Mouse (Mus musculus) thymus, adult 18-20 months (tissue): Measurements from ENCODE around the gene Arhgef17.
A peak's percentile ranks its signal among the peaks of the same experiment; 100 is the strongest.

Experiments used
- DNase-seq, 2 experiments: peaks; one replicate each; pipeline ENCODE4 v3.0.0; 2022; ENCODE audit warnings: mixed read lengths in 2 of 2

Gene Arhgef17

DNA sequence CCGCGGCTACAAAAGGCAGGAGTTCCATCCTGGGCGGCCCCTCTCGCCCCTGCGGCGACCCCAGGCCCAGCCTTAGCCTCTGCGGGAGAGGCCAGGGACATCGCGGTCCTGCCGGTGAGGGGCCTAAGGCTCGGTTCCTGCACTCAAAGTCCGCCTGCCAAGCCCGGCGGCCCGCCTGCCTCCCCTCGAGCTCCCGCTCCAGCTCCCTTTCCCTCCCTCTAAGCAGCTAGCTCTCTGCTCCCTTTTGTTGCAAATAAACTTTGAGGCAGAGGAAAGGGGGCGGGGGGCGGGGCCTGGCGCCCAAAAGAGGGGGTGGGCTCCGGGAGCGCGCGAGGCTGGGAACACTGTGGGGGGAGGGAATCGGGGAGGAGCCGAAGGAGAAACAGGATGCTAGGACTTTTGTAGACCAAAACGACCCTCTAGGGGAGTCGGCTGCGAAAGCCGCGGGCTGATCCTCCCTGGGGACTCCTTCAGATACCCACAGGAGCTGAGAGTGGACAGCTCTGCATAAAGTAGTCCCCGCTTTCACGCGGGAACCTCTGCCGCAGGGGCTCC lies at the start of gene Arhgef17:
Gene Arhgef17 (minus strand): TSS at position 182 of the 555 bp plus-strand sequence.
- DNase-seq: peak in 1 of 2 experiments; percentile 13

DNA sequence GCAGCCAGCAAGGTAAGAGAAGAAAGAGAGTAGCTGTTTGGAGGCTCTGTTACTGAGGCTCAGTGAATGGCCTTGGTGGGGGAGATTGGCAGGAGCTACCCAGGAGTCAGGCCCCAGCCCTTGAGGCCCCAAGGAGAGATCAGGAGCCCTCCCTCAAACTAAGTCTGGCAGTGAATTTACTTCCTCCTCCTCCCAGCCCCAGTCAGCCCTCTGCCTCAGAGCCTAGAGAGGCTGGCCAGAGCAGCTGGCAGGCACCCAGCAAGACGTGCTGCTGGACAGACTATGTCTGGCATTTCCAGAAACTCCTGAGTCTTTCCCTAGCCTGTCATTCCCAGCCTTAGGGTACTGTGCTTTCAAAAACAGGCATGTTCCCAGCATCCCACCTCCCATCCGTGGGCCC lies 47.3 kb upstream of the Arhgef17 start:
- no peak for DNase-seq

DNA sequence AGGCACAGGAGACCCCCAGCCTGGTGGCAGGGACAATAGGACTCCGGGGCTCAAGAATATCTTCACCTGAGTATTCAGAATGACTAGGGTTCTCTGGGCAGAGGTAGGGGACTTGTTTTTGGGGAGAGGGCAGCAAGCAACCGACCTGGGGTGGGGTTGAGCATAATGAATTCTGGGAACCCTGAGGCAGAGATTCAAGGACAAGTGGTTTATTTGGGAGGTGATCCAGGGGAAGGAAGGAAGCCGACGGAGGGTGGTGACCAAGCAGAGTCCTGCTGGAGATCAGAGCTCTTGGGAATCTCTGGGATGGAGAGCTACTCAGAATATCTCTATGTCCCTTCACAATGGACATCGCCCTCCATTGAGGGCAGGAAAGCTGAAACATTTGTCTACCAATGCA lies 46.3 kb upstream of the Arhgef17 start:
- no peak for DNase-seq

DNA sequence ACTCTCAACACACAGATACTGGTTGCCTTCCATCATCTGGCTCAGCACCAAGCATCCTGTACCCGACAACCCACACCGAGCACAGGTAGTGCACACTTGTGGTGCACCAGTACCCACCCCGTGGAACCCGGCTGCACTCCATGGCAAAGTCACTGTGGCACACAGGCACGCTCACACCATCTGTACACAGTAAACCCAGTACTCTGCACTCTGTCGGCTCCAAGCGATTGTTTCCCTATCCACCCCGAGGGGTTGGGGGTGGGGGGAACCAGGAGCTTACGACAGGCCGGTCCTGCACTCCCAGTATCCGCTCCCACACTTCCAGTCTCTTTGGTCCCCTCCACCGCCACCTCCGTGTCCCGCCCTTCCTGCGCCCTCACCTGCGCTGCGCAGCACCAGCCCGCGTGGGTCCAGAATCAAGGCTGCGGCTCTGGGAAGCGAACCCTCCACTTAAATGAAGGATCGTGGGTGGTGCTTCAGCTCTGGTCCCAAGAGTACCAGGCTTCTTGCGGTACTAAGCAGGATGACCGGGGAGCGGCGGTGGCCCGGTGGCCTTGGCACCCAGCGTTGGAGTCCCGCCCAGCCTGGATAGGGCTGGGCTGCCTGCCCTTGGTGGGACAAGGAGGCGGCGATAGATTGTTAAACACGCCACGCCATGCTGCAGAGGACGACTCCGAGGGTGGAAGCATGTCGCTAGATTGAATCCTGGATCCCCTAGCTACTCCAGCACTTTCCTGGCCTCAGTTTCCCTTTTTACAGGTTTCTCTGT lies 42.4 kb upstream of the Arhgef17 start, which contains the start of gene P2ry6:
Gene P2ry6 (minus strand): TSS at position 515 of the 769 bp plus-strand sequence.
- DNase-seq: no peak

DNA sequence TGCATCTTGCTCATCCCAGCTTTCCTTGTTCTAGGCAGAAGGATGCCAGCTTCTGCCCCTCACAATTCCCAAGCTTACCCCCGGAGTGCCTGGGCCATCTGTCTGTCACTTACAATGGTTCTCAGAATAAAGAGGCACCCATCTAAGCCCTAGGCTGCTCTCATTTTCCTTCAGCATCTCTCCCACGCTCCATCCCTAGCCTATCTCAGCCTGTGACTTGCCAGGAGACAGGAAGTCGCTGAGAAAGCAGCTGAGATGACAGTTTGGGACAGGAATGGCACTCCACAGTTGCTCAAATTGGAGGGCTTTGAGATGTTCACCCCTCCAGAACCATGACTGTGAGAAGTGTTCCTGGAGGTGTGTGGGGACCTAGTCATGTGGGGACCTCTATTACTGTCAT lies 41.0 kb upstream of the Arhgef17 start:
- DNase-seq: no peak

DNA sequence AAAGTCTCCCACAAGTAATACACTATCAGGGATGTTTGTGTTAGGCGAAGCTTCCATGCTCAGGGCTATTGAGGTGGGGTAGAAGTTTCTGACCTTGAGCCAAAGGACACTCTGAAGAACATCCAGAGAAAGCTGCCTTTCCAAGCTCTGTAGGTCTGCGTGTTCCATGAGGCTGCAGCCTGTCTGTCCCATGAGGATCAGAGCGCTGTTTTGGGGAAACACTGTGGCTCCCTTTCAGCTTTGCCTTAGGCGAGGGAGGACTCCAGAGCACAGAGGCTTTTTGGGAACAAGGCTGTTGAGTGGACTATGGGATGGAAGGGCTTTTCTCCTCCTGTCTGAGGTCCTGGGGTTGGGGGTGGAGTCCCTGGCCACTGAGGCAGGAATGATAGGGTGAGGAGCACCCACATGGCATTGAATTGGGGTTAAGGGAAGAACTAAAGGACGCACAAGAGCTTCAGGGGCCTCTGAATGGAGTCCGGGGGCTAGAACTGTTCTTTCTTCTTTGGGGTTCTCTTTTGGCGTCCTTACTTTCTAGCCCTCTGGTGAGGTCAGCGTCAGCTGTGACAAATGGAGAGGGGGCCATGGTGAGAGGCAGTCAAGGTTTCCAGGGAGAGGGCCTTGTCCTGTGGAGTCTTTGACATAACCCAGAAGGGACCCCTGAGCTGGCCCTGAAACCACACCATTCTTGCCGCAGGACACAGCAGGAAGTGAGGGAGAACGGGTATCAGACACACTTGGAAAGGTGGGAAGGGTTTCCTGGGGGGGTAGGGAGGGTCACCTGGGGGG lies 37.2 kb upstream of the Arhgef17 start:
- DNase-seq: no peak

DNA sequence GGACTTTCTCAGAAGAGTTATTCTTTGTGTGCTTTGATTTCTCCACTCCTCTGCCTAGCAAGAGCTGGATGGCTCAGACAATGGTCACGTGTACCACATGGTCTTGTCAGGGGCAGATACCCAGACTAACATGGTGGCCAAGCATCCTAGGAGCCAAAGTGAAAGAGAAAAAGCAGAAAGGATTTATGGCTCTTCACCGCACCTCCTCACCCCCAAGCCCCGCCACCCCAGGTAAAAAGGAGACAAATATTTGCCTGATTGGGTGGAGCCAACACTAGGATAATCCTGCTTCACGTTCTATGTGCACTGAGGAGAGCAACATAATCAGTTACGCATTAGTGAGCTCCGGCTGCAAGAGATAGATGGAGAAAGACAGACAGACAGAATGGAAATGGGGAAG lies 36.5 kb upstream of the Arhgef17 start:
- DNase-seq: no peak

DNA sequence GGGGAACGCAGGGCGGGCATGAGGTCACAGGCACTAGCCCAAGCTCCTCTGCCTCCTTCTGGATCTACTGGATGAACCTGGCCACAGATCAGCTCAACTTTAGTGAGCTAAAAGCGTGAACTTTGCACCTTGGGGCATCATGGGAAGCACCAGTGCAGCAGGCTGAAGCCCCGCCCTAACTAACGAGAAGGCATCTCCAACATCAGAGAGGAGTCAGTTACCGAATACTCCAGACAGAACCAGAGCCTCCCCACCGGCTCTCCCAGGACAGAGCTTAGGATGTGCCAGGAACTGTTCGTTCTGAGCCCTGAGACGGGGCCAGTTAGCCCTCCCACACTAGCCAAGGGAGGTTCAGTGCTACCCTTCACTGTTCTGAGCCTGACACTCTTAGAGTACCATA lies 35.9 kb upstream of the Arhgef17 start:
- no peak for DNase-seq

DNA sequence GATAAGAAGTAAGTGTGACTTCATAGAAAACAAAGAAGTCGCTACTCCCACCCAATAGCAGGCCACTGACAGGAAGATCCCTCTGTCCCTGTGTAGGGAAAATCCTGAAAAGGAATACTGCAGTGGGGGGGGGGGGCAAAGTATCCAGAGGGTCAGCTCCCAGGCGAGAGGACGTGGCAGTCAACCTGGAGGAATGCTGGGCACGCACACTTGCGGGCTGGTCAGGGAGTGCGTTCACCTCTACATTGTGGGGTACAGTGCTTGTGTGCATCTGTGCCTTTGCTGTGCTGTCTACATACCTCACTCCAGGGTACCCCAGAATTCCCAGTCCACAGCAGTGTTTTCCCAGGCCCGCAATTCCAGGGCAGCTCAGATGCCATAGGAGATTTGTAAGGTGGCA lies 34.1 kb upstream of the Arhgef17 start:
- DNase-seq: no peak

DNA sequence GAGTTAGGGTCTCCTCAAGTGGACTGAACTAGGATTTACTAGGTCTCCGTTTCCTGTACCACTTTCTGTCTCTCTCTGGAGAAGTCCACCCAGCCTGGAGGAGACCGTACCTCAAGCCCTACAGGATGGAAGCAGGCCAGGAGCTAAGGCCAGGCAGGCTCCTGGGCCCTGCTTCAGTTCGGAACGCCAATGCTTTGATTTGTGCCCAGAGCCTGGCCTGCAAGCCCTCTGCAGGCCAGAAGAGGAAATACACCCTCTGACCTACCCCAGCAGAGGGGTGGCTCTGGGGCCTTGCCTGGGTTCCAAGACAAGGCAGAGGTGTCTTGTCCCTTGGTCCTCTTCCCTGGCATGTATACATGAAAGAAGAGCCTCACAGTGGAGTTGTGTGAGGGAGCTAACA lies 33.2 kb upstream of the Arhgef17 start:
- no peak for DNase-seq

DNA sequence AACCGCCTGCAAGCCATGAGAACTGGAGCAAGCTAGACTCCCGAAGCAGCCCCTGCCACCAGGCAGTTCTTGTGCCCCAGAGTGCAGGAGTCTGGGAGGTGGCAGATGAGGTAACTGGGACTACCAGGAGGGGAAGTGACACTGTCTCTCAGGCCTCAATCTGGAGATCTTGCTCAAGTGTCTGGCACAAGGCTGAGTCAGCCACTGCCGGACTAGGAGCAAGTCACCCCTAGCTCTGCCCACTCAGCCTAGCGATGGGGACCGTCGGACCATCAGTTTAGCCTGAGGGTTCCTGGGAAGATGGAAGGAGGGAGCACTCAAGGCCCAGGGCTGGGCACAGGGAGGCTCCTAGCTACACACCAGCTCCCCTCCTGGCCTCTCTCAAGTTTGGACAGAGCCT lies 32.3 kb upstream of the Arhgef17 start:
- DNase-seq: no peak

DNA sequence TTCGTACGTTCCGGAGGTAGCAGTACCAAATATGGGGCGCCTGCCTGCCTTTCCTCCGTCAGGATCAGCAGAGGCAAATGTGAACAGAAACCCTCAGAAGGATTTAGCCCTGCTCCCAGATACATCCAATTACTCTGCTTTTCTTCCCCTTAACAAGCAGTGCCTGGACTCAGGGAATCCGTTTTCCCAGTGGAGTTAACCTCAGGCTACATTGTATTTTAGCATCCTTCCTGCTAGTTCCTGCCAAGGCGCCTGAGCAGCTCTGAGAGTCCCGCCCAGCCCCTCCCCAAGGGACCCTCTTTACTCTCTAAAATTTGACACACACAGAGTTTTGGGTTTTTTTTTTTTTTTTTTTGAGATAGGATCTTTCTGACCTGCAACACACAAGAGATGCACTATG lies 31.5 kb upstream of the Arhgef17 start:
- no peak for DNase-seq

DNA sequence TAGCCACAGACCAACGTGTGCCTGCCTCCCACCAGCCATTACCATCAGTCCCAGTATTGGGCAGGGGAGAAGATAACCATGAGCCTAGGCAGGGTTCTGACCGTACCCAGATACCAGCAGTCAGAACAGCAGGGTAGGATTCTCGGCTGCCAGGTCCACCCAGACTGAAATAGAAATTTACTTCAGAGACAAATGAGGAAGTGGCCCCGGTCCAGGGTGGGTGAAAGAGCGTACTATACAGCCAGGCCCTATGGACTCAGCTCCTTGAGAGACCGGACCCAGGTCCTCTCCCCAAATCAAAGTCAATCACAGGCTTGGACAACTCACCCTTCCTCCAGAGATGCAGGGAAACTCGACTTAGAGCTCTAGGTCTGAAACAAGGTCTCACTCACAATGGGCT lies 29.2 kb upstream of the Arhgef17 start:
- DNase-seq: no peak

DNA sequence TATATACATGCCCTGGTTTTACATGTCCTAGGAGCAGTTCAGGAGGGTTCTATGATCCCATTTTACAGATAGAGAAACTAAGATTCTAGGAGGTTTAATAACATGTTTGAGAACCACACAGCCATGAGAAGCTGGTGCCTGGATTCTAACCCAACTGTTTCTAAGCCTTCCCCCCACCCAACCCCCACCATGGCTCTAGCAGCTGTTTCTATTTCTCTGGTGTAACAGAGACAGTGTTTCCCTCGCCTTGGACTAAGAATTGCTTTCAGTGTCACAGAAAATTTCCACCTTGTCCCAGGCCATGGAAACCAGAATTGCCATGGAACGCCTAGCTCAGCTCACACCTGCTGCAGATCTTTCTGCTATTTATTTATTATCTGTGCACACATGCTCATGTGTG lies 28.6 kb upstream of the Arhgef17 start:
- no peak for DNase-seq

DNA sequence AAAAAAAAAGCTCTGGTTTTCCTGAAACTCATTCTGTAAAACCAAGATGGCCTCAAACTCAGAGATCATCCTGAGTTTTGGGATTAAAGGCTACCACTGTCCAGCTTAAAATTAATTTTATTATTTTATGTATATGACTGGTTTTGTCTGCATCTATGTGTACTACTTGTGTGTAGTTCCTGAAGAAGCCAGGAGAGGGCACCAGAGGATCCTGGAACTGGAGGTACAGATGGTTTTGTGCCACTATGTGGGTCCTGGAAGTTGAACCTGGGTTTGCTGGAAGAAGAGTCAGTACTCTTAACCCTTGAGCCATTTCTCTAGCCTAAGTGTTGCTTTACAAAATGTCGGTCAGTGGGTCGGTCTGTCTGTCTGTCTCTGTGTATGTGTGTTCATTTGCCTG lies 26.5 kb upstream of the Arhgef17 start:
- DNase-seq: no peak

DNA sequence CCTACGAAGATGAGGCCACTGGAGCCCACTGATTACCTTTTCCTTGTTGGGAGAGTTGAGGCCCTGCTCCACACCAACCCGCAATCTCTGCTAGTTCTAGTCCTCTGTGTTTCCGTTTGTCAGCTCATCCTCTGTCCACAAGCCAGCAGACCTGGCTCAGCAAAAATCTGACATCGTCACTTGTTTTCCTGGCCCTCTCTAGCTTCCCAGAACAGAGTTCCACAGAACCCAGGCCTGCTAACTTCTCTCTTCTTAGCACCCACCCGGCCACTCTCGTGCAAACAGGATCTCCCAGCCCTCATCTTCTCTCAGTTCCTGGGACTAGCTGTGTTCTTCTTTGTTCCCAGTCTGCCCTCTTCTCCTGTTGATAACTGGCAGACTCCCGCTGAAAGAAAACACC lies 20.8 kb upstream of the Arhgef17 start:
- no peak for DNase-seq

DNA sequence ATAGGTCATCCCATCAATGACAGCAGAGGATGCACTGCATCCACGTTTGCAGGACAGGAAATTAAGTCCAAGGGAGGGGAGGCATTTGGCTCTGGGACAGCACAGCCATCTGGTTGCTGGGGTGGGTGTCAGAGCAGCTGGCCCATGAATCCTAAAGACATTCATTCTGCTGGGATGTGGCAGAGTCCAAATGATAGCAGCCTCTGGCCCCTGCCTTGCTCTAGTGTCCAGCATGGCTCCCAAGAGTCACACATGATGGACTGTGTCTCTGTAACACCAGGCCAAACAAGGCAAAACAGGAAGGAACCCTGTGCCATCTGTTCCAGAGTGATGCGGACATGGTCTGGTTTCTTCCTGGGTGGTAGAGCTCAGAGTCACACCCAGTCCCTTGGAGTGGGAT lies 20.0 kb upstream of the Arhgef17 start:
- DNase-seq: no peak

DNA sequence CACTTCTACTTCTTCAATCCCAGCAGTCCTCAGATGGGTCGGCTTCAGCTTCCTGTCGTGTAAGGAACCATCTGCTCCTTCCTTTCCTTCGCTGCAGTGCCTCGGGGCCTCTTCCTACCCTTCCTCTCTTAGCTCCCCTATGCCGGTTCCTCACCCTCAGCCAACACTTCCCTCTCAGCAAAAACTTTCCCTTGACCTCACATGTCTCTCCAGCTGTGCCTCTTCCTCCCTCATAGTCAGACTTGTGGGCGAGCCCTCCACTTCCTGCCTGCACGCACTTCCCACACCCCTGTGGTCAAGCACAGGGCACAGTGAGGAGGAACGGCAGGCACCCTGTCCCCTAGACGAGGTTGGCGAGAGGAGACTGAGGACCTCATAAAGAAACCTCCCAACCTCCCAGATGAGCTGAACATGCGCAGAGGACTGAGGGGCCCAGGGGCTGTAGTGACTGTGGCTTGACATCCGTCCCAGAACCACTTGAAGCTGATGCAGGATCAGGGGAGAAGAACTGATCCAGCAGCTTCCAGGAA lies 18.6 kb upstream of the Arhgef17 start:
- DNase-seq: no peak

DNA sequence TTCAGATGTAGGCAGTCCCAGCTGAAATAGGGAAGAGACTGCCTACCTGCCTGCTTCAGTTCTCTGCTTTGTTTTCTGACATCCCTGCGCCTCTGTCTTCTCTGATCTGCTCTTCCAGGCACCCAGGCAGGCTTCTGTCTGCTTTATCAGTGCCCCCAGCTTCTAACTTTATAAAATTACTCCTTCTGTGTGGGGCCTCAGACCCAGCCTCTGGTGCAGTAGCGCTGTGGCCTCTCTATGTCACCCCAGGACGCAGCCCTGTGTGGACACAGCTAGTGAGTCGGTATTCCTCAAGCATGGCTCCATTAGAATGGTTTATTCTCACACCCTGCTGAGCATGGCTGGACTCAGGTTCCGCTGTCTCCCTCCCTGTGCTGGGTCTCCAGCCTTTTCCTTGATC lies 18.1 kb upstream of the Arhgef17 start:
- no peak for DNase-seq

DNA sequence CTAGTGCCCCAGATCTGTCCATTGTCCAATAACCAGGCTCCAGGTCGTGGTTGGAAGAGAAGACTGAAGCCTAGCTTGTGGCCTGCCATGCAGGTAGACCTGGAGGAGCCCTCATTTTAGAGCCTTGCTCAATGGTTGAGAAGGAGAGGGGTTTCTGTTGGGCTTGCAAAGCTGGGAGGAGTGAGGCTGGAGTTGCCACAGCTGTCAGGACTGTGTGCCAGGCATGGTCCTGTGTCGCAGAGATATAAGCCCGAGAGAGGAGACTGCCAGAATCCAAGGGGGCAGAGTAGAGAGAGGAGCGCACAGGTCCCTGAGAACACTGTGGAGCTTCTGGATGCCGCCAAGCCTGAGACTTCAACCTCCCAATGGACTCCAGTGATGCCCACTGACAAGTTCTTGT lies 12.8 kb upstream of the Arhgef17 start:
- no peak for DNase-seq

DNA sequence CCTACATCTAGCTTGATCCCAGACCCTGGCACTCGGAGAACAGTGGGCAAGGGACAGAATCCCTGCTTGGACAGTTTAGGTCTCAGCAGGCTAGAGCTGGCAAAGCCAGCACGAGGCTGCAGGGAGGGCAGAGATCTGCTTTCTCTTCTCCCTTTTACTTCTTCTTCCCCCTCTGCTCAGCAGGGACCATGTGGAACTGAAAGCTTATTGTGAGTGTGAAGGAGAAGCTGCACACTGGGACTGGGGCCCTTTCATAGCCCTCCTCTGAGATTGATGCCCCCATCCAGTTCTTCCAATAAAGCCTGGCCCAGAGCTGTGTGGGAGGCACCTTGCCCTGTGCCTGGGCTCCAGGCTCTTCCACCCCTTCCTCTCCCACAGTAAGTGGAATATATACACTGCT lies 12.4 kb upstream of the Arhgef17 start:
- DNase-seq: no peak

DNA sequence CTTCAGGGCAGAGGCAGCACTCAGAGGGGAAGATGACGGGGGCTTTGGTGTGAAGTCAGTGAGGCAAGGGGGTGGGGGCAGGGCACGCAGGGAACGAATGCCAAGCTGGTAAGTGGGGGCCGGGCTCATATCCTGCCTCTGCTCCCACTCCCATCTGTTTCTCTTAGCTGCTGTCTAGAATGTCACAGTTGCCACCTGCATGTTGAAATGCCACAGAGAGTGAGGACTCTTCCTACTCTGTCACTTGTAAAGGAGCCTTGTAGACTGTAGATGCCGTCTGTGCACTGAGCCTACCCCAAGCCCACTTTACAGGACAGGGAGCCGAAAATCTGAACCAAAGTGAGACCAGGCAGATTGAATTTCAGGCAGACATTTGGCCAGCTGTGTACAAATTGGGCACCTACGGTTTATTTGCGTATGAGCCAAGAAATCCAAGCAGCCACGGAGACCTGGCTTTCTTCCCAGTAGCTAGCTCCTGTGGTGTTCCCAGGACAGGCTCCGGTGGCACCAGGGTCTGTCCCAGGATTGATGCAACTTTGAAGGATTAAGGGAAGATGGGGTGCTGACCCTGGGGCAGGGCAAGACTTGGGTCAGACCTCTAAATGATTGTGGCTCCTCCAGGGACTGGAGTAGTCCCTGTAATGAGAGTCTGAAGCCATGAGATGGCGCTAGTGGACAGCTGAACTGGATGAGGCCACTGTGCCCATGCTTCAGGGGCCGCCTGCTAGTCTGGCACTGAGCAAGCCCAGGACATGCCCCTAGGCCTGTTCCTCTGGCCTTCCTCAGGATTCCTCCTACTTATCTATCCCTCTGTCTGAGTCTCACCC lies 11.1 kb upstream of the Arhgef17 start:
- DNase-seq: no peak

DNA sequence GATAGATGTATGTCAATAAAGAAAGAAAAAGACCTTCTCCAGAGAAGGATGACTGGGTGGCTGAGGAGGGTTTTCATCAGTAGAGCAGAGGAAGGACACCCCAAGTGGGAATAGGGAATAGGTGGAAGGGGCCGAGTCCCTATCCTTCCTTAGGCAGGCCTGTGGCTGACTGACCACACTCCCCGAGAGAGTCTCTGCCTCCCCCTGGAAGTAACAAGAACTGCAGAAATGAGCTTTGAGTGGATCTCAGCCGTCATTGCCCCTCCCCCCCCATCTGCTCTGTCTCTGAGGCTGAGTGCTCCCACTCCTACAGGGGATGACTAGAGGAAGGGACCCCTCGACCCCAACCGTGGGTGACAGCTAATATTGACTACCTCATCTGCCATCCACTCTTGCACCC lies 9.3 kb upstream of the Arhgef17 start:
- DNase-seq: no peak
